Comparison of ENCODE assay signal across 9 mouse cellular contexts in genomic region chr14:26675371-26675770, GRCm38 (mm10). TPM values are rescaled to one million over a fixed set of nuclear protein-coding genes. Genes with fewer than 3 reads are reported as not detected.
DNase-seq lines count a peak whose midpoint lies in the region; ATAC-seq and TF ChIP-seq lines count a peak whose summit lies in the region.
"Had no signal": no experiment of that assay in that cellular context is flagged by ENCODE, and none has a peak within 500 bp of the region (broad histone marks: within the 10 kb centered on the region; RNA-seq: fewer than 3 reads in every experiment).

No protein-coding gene starts in this region.

- H3K36me3 ChIP-seq in hindbrain, postnatal 0 days (ENCODE audit: insufficient read depth, low read length), result no peaks in the 10 kb centered on the region
- no peaks in the 10 kb centered on the region for H3K36me3 ChIP-seq in hindbrain, embryonic 14.5 days (replicated peaks; ENCODE audit: control insufficient read depth, insufficient read depth)
- H3K36me3 ChIP-seq in erythroblast, embryonic 14.5 days (ENCODE audit: control insufficient read depth), result no peaks in the 10 kb centered on the region
- no peaks in the 10 kb centered on the region for H3K36me3 ChIP-seq in kidney, embryonic 15.5 days
- no peaks in the 10 kb centered on the region for H3K36me3 ChIP-seq in megakaryocyte, embryonic 14.5 days (replicated peaks; ENCODE audit: low read length)
- H3K36me3 ChIP-seq: limb, embryonic 12.5 days had no signal

- WGBS in hindbrain, postnatal 0 days, result 24% methylated on average over 12 of the region's 12 CpGs
- WGBS in hindbrain, embryonic 14.5 days, result 27% methylated on average over 12 of the region's 12 CpGs
- WGBS in kidney, embryonic 15.5 days, result 28% methylated on average over 12 of the region's 12 CpGs

- H3K27me3 ChIP-seq in hindbrain, postnatal 0 days (ENCODE audit: insufficient read depth, low read length), result no peaks in the 10 kb centered on the region
- H3K27me3 ChIP-seq in hindbrain, embryonic 14.5 days (ENCODE audit: control insufficient read depth, insufficient read depth, low read length), result no peaks in the 10 kb centered on the region
- H3K27me3 ChIP-seq in erythroblast, embryonic 14.5 days (ENCODE audit: control insufficient read depth), result peaks cover 9% of the 10 kb centered on the region
- H3K27me3 ChIP-seq in kidney, embryonic 15.5 days, result no peaks in the 10 kb centered on the region
- no peaks in the 10 kb centered on the region for H3K27me3 ChIP-seq in megakaryocyte, embryonic 14.5 days (replicated peaks)
- H3K27me3 ChIP-seq: limb, embryonic 12.5 days had no signal

- H3K9me3 ChIP-seq in hindbrain, postnatal 0 days (ENCODE audit: low read length), result no peaks in the 10 kb centered on the region
- no peaks in the 10 kb centered on the region for H3K9me3 ChIP-seq in hindbrain, embryonic 14.5 days (ENCODE audit: control insufficient read depth, low read length)
- H3K9me3 ChIP-seq in erythroblast, embryonic 14.5 days (ENCODE audit: control insufficient read depth, low read length), result no peaks in the 10 kb centered on the region
- no peaks in the 10 kb centered on the region for H3K9me3 ChIP-seq in kidney, embryonic 15.5 days (replicated peaks)
- H3K9me3 ChIP-seq in megakaryocyte, embryonic 14.5 days, result no peaks in the 10 kb centered on the region
- H3K9me3 ChIP-seq: limb, embryonic 12.5 days had no signal

- H3K27ac ChIP-seq in hindbrain, postnatal 0 days, result no peak overlapping the region
- H3K27ac ChIP-seq in hindbrain, embryonic 14.5 days, result no peak overlapping the region
- peak overlapping the region; percentile 72 for H3K27ac ChIP-seq in kidney, embryonic 15.5 days
- H3K27ac ChIP-seq: limb, embryonic 12.5 days had no signal

- no peak overlapping the region for H3K9ac ChIP-seq in hindbrain, postnatal 0 days (replicated peaks; ENCODE audit: low read length)
- no peak overlapping the region for H3K9ac ChIP-seq in hindbrain, embryonic 14.5 days
- H3K9ac ChIP-seq in kidney, embryonic 15.5 days, result no peak overlapping the region
- H3K9ac ChIP-seq: limb, embryonic 12.5 days had no signal

- no peak overlapping the region for H3K4me2 ChIP-seq in hindbrain, postnatal 0 days (ENCODE audit: low read depth, low read length)
- H3K4me2 ChIP-seq in hindbrain, embryonic 14.5 days (replicated peaks), result no peak overlapping the region
- H3K4me2 ChIP-seq in kidney, embryonic 15.5 days, result peak overlapping the region; percentile 35
- H3K4me2 ChIP-seq: limb, embryonic 12.5 days had no signal

- DNase-seq in hindbrain, postnatal 0 days (ENCODE audit: low spot score), result peak; percentile 32
- DNase-seq in hindbrain, embryonic 14.5 days (ENCODE audit: low spot score), result no peak
- DNase-seq in adrenal gland, postnatal 10 days, result peak; percentile 61
- no peak for DNase-seq in adipocyte (ENCODE audit: low spot score)
- DNase-seq in right cerebral cortex, adult 2 months (ENCODE audit: low spot score in 2 of 2), result no peak

- H3K4me3 ChIP-seq in hindbrain, postnatal 0 days (ENCODE audit: low read length), result no peak overlapping the region
- H3K4me3 ChIP-seq in hindbrain, embryonic 14.5 days (replicated peaks; ENCODE audit: low read length), result no peak overlapping the region
- H3K4me3 ChIP-seq in erythroblast, embryonic 14.5 days (replicated peaks), result peak overlapping the region; percentile 55
- H3K4me3 ChIP-seq in kidney, embryonic 15.5 days (replicated peaks), result no peak overlapping the region; the same call in 1 of the 2 replicates
- H3K4me3 ChIP-seq in megakaryocyte, embryonic 14.5 days (replicated peaks), result peak overlapping the region; percentile 40
- H3K4me3 ChIP-seq: limb, embryonic 12.5 days had no signal

- TF ChIP-seq CTCF in hindbrain, postnatal 0 days (IDR thresholded peaks at IDR 0.05; ENCODE audit: low read depth), result peak; percentile 49

- peaks cover 4% of the 10 kb centered on the region; the same call in 1 of the 2 replicates for H3K4me1 ChIP-seq in hindbrain, postnatal 0 days (ENCODE audit: insufficient read depth, low read length)
- peaks cover 4% of the 10 kb centered on the region for H3K4me1 ChIP-seq in hindbrain, embryonic 14.5 days (replicated peaks; ENCODE audit: control insufficient read depth, insufficient read depth, low read length)
- H3K4me1 ChIP-seq in erythroblast, embryonic 14.5 days (ENCODE audit: control insufficient read depth), result peaks cover 55% of the 10 kb centered on the region
- H3K4me1 ChIP-seq in kidney, embryonic 15.5 days, result peaks cover 4% of the 10 kb centered on the region
- peaks cover 43% of the 10 kb centered on the region for H3K4me1 ChIP-seq in megakaryocyte, embryonic 14.5 days

- no peak for ATAC-seq in hindbrain, postnatal 0 days
- no peak for ATAC-seq in hindbrain, embryonic 14.5 days (ENCODE audit: low FRiP score)
- no peak for ATAC-seq in kidney, embryonic 15.5 days (replicated peaks; ENCODE audit: low FRiP score)

RNA-seq across cellular contexts. Expression of gene Pde12, which starts 5.7 kb away (rescaled TPM):
- total RNA-seq in hindbrain, postnatal 0 days (2014; rRNA removed), result 14.1 and 15.2 TPM in 2 replicates
- 9.5 TPM in 2 replicates for polyA plus RNA-seq in hindbrain, postnatal 0 days (2015; fragmentation: Nextera tagmentation; extraction: Ambion mirVana)
- polyA plus RNA-seq in hindbrain, embryonic 14.5 days (2014; fragmentation: Nextera tagmentation; extraction: Ambion mirVana), result 12.7 and 13.5 TPM in 2 replicates
- total RNA-seq in adrenal gland, postnatal 10 days (2021), result 1 to 10 TPM; 7.5 to 8.5 TPM
- 0.48 and 0.49 TPM in 2 replicates for polyA plus RNA-seq in erythroblast, embryonic 14.5 days (2012)
- polyA plus RNA-seq in kidney, embryonic 15.5 days (2015; fragmentation: Nextera tagmentation; extraction: Ambion mirVana), result 9.7 and 9.9 TPM in 2 replicates
- 4.6 and 5.2 TPM in 2 replicates for polyA plus RNA-seq in megakaryocyte, embryonic 14.5 days (2012; ENCODE audit: insufficient read depth, low replicate concordance)

RNA-seq across cellular contexts. Expression of gene Dnah12, which starts 17.7 kb away (rescaled TPM):
- 0.63 and 1.0 TPM in 2 replicates for total RNA-seq in hindbrain, postnatal 0 days (2014; rRNA removed)
- 0.14 and 0.16 TPM in 2 replicates for polyA plus RNA-seq in hindbrain, postnatal 0 days (2015; fragmentation: Nextera tagmentation; extraction: Ambion mirVana)
- 0.03 and 0.10 TPM in 2 replicates for polyA plus RNA-seq in hindbrain, embryonic 14.5 days (2014; fragmentation: Nextera tagmentation; extraction: Ambion mirVana)
- total RNA-seq in adrenal gland, postnatal 10 days (2021), result under 1 TPM in 1 of 2 experiments, not detected in 1; 0.03 TPM
- not detected in 2 replicates for polyA plus RNA-seq in erythroblast, embryonic 14.5 days (2012)
- 0.09 and 0.17 TPM in 2 replicates for polyA plus RNA-seq in kidney, embryonic 15.5 days (2015; fragmentation: Nextera tagmentation; extraction: Ambion mirVana)
- not detected in 2 replicates for polyA plus RNA-seq in megakaryocyte, embryonic 14.5 days (2012; ENCODE audit: insufficient read depth, low replicate concordance)

RNA-seq across cellular contexts. Expression of gene Arf4, which starts 37.5 kb away (rescaled TPM):
- total RNA-seq in hindbrain, postnatal 0 days (2014; rRNA removed), result 111 and 119 TPM in 2 replicates
- polyA plus RNA-seq in hindbrain, postnatal 0 days (2015; fragmentation: Nextera tagmentation; extraction: Ambion mirVana), result 385 and 395 TPM in 2 replicates
- polyA plus RNA-seq in hindbrain, embryonic 14.5 days (2014; fragmentation: Nextera tagmentation; extraction: Ambion mirVana), result 549 and 555 TPM in 2 replicates
- total RNA-seq in adrenal gland, postnatal 10 days (2021), result 100 to 1,000 TPM; 168 to 191 TPM
- 8.4 TPM in 2 replicates for polyA plus RNA-seq in erythroblast, embryonic 14.5 days (2012)
- 594 and 610 TPM in 2 replicates for polyA plus RNA-seq in kidney, embryonic 15.5 days (2015; fragmentation: Nextera tagmentation; extraction: Ambion mirVana)
- polyA plus RNA-seq in megakaryocyte, embryonic 14.5 days (2012; ENCODE audit: insufficient read depth, low replicate concordance), result 135 and 173 TPM in 2 replicates

Comparison
In these comparisons a context has a peak if more than half of its experiments do, and no peak if none do; other contexts are left out.
1. DNase-seq: peak in hindbrain, postnatal 0 days (single experiment) and adrenal gland, postnatal 10 days (single experiment); none in hindbrain, embryonic 14.5 days (single experiment), adipocyte (single experiment) and right cerebral cortex, adult 2 months (0 of 2).
2. H3K4me3 ChIP-seq: peak in erythroblast, embryonic 14.5 days (single experiment) and megakaryocyte, embryonic 14.5 days (single experiment); none in hindbrain, postnatal 0 days (single experiment), hindbrain, embryonic 14.5 days (single experiment) and kidney, embryonic 15.5 days (single experiment).
3. RNA of gene Arf4, which starts 37.5 kb away (polyA plus RNA-seq): 594 to 610 TPM in kidney, embryonic 15.5 days, 549 to 555 TPM in hindbrain, embryonic 14.5 days, 385 to 395 TPM in hindbrain, postnatal 0 days and 135 to 173 TPM in megakaryocyte, embryonic 14.5 days; 8.4 TPM in erythroblast, embryonic 14.5 days; every median in the first group is over 10 times any median in the second.